Mouse (Mus musculus) stomach, postnatal 0 days (tissue): ENCODE data around the gene Zbtb11. TPM values are rescaled to one million over a fixed set of nuclear protein-coding genes. Genes with fewer than 3 reads are reported as not detected.
"Not testable (repeated sequence)": the region's sequence is repeated elsewhere in the genome, so short reads cannot be mapped to it uniquely, and the experiment has no call there.

Experiments
- ATAC-seq: fragments of 200-750 bp; cut with Nextera tagmentation; 2 replicates; pipeline ENCODE4 v1.8.0; 2017; ENCODE audit not compliant: low FRiP score, low TSS enrichment
- DNase-seq: peaks from one replicate; pipeline ENCODE4 v3.0.0-alpha.2; 2016; ENCODE audit warnings: low spot score
- H3K27ac ChIP-seq: fragments of 300-500 bp; sonication (generic); replicated peaks from 2 replicates; pipeline ENCODE4 v1.5.1; 2014; ENCODE audit warnings: mild to moderate bottlenecking, control low read depth
- H3K27me3 ChIP-seq: fragments of 300-500 bp; sonication (generic); 2 replicates; pipeline ENCODE4 v1.6.1; 2014; ENCODE audit warnings: low read length; ENCODE audit not compliant: control insufficient read depth, insufficient read depth
- H3K36me3 ChIP-seq: fragments of 300-500 bp; sonication (generic); 2 replicates; pipeline ENCODE4 v1.6.1; 2014; ENCODE audit warnings: low read length, mixed read lengths; ENCODE audit not compliant: control insufficient read depth, insufficient read depth
- H3K4me1 ChIP-seq: fragments of 300-500 bp; sonication (generic); replicated peaks from 2 replicates; pipeline ENCODE4 v1.6.1; 2014; ENCODE audit warnings: antibody characterized with exemption; ENCODE audit not compliant: control insufficient read depth, insufficient read depth
- H3K4me2 ChIP-seq: fragments of 300-500 bp; sonication (generic); replicated peaks from 2 replicates; pipeline ENCODE4 v1.6.1; 2014; ENCODE audit warnings: low read depth, mild to moderate bottlenecking, control low read depth, moderate library complexity
- H3K4me3 ChIP-seq: fragments of 300-500 bp; sonication (generic); 2 replicates; pipeline ENCODE4 v1.5.1; 2014; ENCODE audit warnings: low read depth, low read length, control low read depth
- H3K9ac ChIP-seq: fragments of 300-500 bp; sonication (generic); 2 replicates; pipeline ENCODE4 v1.6.1; 2014; ENCODE audit warnings: mild to moderate bottlenecking, low read length, control low read depth, mixed read lengths
- H3K9me3 ChIP-seq: fragments of 300-500 bp; sonication (generic); 2 replicates; pipeline ENCODE4 v1.6.1; 2016; ENCODE audit warnings: low read length; ENCODE audit not compliant: control insufficient read depth
- CTCF ChIP-seq: IDR thresholded peaks from 2 replicates; pipeline ENCODE4 v1.5.1; 2016; ENCODE audit warnings: antibody characterized with exemption, low read depth, mild to moderate bottlenecking, moderate library complexity
- EP300 ChIP-seq: optimal IDR thresholded peaks from 2 replicates; pipeline ENCODE3; 2016; ENCODE audit warnings: antibody characterized with exemption
- WGBS: fragments of 180-500 bp; shearing (Covaris S2); extraction: QIAGEN DNeasy Blood & Tissue Kit; methylation state at CpG from one replicate; pipeline ENCODE4 v1.1.7; 2014; 5-methylcytosine and 5-hydroxymethylcytosine counted together
- polyA plus RNA-seq: library from polyadenylated mRNA; unstranded; fragments of >200 nt; fragmentation: Nextera tagmentation; extraction: Ambion mirVana; gene quantifications from 2 replicates; pipeline ENCODE4 v1.2.1, GENCODE M21; 2015

Gene Zbtb11
- polyA plus RNA-seq, 1 experiment from 2014 or later = 7.3 TPM

DNA sequence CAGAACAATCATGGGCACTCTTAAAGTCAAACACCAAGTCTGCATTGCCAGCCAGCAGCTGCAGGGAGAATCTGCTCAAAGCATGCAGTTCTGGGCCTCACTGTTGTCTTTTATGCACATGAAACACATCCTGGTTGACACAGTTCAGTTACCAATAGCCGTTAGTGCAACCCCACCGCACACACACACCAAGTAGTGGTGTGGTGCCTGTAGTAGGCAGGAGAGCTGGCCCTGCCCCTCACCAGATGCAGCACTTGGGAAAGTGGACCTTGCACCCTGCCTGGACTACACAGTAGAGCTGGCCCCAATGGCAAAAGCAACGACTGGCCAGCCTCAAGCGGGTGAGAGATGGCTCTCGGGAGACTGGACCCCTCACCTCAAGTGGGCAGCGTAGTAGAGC, 34.0 kb upstream of the Zbtb11 start:
- Histone ChIP-seq H3K27ac (no peak overlapping the region), H3K9ac (no peak overlapping the region), H3K4me2 (no peak overlapping the region), H3K36me3 (no peaks in the 10 kb centered on the region), H3K9me3 (no peaks in the 10 kb centered on the region), H3K27me3 (no peaks in the 10 kb centered on the region), H3K4me3 (no peak overlapping the region), H3K4me1 (no peaks in the 10 kb centered on the region)
- 77% methylated on average over 6 of the region's 6 CpGs for WGBS
- DNase-seq (no peak), ATAC-seq (peak; percentile 35; the same call in 1 of the 2 replicates)
- no peak for TF ChIP-seq EP300
- TF ChIP-seq CTCF = no peak

DNA sequence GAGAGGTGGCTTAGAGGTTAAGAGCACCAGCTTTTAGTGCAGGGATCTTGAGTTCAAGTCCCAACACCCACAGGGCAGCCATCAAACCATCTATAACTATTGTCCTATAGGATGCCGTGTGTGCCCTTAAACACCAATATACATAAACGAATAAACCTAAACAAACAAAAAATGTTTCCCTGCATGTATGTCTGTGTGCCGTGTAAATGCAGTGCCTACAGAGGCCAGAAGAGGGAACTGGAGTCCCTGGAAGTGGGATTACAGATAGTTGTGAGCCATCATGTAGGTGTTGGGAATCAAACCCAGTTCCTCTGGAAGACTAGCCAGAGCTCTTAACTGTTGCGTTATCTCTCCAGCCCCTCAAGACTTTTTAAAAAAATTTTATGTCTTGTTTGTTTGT, 32.9 kb upstream of the Zbtb11 start:
- Histone ChIP-seq H3K27ac (no peak overlapping the region), H3K9me3 (no peaks in the 10 kb centered on the region), H3K36me3 (no peaks in the 10 kb centered on the region), H3K4me3 (no peak overlapping the region), H3K4me1 (no peaks in the 10 kb centered on the region), H3K4me2 (no peak overlapping the region), H3K9ac (no peak overlapping the region), H3K27me3 (no peaks in the 10 kb centered on the region)
- TF ChIP-seq EP300 = no peak
- TF ChIP-seq CTCF = no peak
- no peak for ATAC-seq
- WGBS = 91% methylated on average over 4 of the region's 4 CpGs
- DNase-seq = no peak

- H3K27ac ChIP-seq = no peak overlapping the region
- ATAC-seq = no peak; the same call in 1 of the 2 replicates
- no peak overlapping the region for H3K9ac ChIP-seq
- H3K36me3 ChIP-seq = no peaks in the 10 kb centered on the region
- H3K4me3 ChIP-seq = no peak overlapping the region
- H3K4me2 ChIP-seq = no peak overlapping the region
- TF ChIP-seq EP300 (no peak), CTCF (no peak)
- no peaks in the 10 kb centered on the region for H3K4me1 ChIP-seq
- H3K27me3 ChIP-seq = no peaks in the 10 kb centered on the region
- H3K9me3 ChIP-seq = no peaks in the 10 kb centered on the region
- no peak for DNase-seq
- WGBS = 51% methylated on average over 3 of the region's 3 CpGs
These were observed 26.4 kb upstream of the Zbtb11 start for GRCm38 (mm10) chr16:55947266-55947665.

DNA sequence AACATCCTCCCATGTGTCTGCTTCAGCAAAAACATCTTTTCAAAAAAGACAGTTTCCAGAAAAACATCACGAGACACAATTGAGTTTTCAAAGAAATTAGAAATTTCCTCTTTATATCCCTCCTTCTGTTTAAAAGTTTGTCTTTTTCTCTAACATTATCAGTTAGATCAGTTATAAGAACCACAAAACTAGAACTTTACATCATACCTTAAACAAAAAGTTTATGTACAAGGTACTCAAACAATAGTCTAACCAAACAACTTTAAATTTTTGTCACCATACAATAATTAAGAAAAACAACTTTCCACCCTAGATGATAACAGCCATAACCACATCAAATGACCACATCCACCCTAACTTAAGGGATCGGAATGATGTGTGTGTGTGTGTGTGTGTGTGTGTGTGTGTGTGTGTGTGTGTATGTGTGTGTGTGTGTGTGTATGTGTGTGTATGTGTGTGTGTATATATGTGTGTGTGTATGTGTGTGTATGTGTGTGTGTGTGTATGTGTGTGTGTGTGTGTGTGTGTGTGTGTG, 25.7 kb upstream of the Zbtb11 start:
- ATAC-seq, H3K9ac ChIP-seq, DNase-seq, H3K36me3 ChIP-seq, H3K4me1 ChIP-seq, H3K9me3 ChIP-seq, H3K4me2 ChIP-seq, H3K4me3 ChIP-seq, H3K27me3 ChIP-seq, H3K27ac ChIP-seq: not testable (repeated sequence)
- 78% methylated on average over 2 of the region's 2 CpGs for WGBS

GRCm38 (mm10) chr16:55948963-55949362, 24.7 kb upstream of the Zbtb11 start:
- Histone ChIP-seq H3K27me3 (no peaks in the 10 kb centered on the region), H3K4me2 (no peak overlapping the region), H3K9me3 (no peaks in the 10 kb centered on the region), H3K36me3 (no peaks in the 10 kb centered on the region), H3K4me1 (no peaks in the 10 kb centered on the region), H3K27ac (no peak overlapping the region), H3K4me3 (no peak overlapping the region), H3K9ac (no peak overlapping the region)
- no peak for TF ChIP-seq EP300
- no peak for TF ChIP-seq CTCF
- DNase-seq (no peak), ATAC-seq (no peak)
- 39% methylated on average over 7 of the region's 7 CpGs for WGBS

DNA sequence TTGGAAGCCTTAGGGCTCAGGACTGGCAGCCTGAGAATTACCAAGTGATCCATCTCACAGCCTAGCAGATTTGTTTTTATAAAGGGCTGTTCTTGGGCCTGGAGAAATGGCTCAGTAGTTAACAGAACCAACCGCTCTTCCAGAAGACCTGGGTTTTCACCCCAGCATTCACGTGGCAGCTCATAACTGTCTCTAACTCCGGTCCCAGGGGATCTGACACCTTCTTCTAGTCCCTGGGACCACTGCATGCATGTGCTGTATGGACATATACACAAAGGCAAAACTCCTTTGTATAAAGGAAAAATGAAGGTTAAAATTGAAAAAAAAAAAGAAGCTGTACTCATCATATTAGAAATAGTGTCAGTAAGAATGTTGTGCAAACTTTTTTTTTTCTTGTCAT, 23.2 kb upstream of the Zbtb11 start:
- H3K4me1 ChIP-seq = no peaks in the 10 kb centered on the region
- H3K36me3 ChIP-seq = no peaks in the 10 kb centered on the region
- 64% methylated on average over 3 of the region's 3 CpGs for WGBS
- no peak overlapping the region for H3K4me3 ChIP-seq
- no peaks in the 10 kb centered on the region for H3K27me3 ChIP-seq
- DNase-seq = no peak
- H3K9ac ChIP-seq = no peak overlapping the region
- no peaks in the 10 kb centered on the region for H3K9me3 ChIP-seq
- H3K27ac ChIP-seq = no peak overlapping the region
- TF ChIP-seq EP300 (no peak), CTCF (no peak)
- no peak overlapping the region for H3K4me2 ChIP-seq
- no peak for ATAC-seq
